Mouse (Mus musculus) neural tube, embryonic 10.5 days (tissue): Measurements from ENCODE around the gene Oas1a.
A peak's percentile ranks its signal among the peaks of the same experiment; 100 is the strongest.
"Not testable (repeated sequence)": the region's sequence is repeated elsewhere in the genome, so short reads cannot be mapped to it uniquely, and the experiment has no call there.

Experiments used
- DNase-seq: peaks from one replicate; pipeline ENCODE4 v3.0.0-alpha.2; 2017; ENCODE audit warnings: low spot score; ENCODE audit errors: extremely low spot score

The Oas1a gene

GRCm38 (mm10) chr5:120906791-120907733, at the start of gene Oas1a:
Gene Oas1a (minus strand): TSS chr5:120907521.
- DNase-seq: not testable (repeated sequence)

GRCm38 (mm10) chr5:120953974-120954373, 46.7 kb upstream of the Oas1a start:
- DNase-seq: peak; percentile 67

GRCm38 (mm10) chr5:120952242-120952770, 45.0 kb upstream of the Oas1a start:
- DNase-seq: no peak

GRCm38 (mm10) chr5:120942076-120942475, 34.8 kb upstream of the Oas1a start:
- no peak for DNase-seq

- DNase-seq: no peak
Measured at GRCm38 (mm10) chr5:120938586-120938985, 31.3 kb upstream of the Oas1a start.

GRCm38 (mm10) chr5:120937841-120938240, 30.5 kb upstream of the Oas1a start:
- DNase-seq: no peak

GRCm38 (mm10) chr5:120933966-120934365, 26.6 kb upstream of the Oas1a start:
- DNase-seq: no peak

- DNase-seq: no peak
Measured at GRCm38 (mm10) chr5:120927036-120927435, 19.7 kb upstream of the Oas1a start.

- not testable (repeated sequence) for DNase-seq
Measured at GRCm38 (mm10) chr5:120926311-120926710, 19.0 kb upstream of the Oas1a start.

GRCm38 (mm10) chr5:120924520-120924919, 17.2 kb upstream of the Oas1a start:
- not testable (repeated sequence) for DNase-seq

GRCm38 (mm10) chr5:120923969-120924368, 16.6 kb upstream of the Oas1a start:
- no peak for DNase-seq

GRCm38 (mm10) chr5:120920296-120920695, 13.0 kb upstream of the Oas1a start:
- DNase-seq: no peak

- DNase-seq: not testable (repeated sequence)
Measured at GRCm38 (mm10) chr5:120919156-120919935, 12.0 kb upstream of the Oas1a start.

- DNase-seq: not testable (repeated sequence)
Measured at GRCm38 (mm10) chr5:120914204-120914603, 6.9 kb upstream of the Oas1a start, which contains the start of gene Oas1d. Gene Oas1d (plus strand): TSS chr5:120914536.

GRCm38 (mm10) chr5:120908196-120908920, 1.0 kb upstream of the Oas1a start:
- DNase-seq: no peak

GRCm38 (mm10) chr5:120902056-120902455, 5.3 kb downstream of the Oas1a start:
- DNase-seq: no peak

- DNase-seq: no peak
Measured at GRCm38 (mm10) chr5:120900666-120901065, 6.7 kb downstream of the Oas1a start.

GRCm38 (mm10) chr5:120898726-120899125, 8.6 kb downstream of the Oas1a start:
- DNase-seq: no peak

- DNase-seq: no peak
Measured at GRCm38 (mm10) chr5:120898307-120898706, 9.0 kb downstream of the Oas1a start.

- DNase-seq: no peak
Measured at GRCm38 (mm10) chr5:120895231-120895900, 12.0 kb downstream of the Oas1a start.
